Mouse (Mus musculus): ENCODE measurements around the gene Gm37240.

The Gm37240 gene

GRCm38 (mm10) chr3:85746116-85746515 lies 141.2 kb downstream of the Gm37240 start:
- no peak for DNase-seq

GRCm38 (mm10) chr3:85741767-85742166 lies 145.6 kb downstream of the Gm37240 start:
- DNase-seq: no peak

DNA sequence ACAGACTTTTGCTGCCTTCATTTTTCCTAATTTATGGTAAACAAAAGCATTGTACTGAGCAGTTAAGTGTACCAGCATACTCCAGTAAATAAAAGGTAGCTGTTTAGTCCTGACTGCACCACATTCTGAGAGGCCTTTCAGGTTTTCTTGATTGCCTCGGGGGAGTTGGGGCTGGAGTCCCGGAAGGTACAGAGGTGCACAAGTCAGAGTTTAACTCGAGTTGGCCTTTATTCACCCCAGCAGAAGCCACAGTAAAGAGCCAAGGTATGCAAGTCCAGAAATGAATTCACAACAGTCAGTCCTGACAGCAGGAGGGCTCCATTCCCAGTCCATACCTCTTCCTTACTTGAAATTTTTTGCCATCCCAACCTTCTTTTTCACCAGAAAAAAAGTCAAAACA lies 148.7 kb downstream of the Gm37240 start:
- DNase-seq: no peak

- no peak for DNase-seq
Measured at GRCm38 (mm10) chr3:85733939-85734729, 153.2 kb downstream of the Gm37240 start.

DNA sequence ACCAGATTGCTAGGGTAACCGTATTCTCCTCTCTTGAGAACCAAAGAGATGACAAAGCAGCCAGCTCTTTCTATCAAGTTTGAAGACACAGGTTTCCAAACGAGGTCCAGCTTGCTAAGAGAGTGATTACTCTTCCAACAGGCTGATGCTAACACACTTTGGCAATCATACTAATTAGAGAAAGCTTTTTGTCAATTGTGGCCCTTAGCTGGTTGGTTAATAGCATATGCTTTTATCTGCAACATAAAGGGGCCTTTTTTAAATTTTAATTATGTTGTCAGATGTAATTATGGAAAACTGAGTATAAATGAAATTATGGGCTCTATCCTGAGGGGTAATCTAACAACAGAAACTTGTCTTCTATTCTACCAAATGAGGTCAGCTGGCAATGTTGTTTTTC lies 160.1 kb downstream of the Gm37240 start:
- no peak for DNase-seq

- DNase-seq: no peak
Measured at GRCm38 (mm10) chr3:85725971-85726370, 161.3 kb downstream of the Gm37240 start.

DNA sequence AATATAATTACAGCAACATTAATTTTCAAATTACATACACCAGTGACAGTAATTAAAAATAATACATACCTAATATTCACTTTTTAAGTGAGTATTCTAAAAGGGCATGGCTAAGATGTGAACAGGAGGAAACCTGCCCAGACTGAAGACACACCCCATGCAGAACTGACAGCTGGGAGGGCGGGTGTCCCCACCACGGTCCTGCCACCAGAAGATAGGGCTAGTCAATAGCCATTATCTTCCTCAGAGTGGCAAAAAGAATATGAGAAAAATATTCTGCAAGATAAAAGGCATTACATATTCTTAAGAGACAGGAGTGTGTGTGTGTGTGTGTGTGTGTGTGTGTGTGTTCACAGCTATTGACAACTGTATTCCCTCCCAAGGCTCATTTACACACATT lies 162.2 kb downstream of the Gm37240 start:
- peak; percentile 12 to 18 for DNase-seq

GRCm38 (mm10) chr3:85722581-85722980 lies 164.7 kb downstream of the Gm37240 start:
- DNase-seq: no peak

DNA sequence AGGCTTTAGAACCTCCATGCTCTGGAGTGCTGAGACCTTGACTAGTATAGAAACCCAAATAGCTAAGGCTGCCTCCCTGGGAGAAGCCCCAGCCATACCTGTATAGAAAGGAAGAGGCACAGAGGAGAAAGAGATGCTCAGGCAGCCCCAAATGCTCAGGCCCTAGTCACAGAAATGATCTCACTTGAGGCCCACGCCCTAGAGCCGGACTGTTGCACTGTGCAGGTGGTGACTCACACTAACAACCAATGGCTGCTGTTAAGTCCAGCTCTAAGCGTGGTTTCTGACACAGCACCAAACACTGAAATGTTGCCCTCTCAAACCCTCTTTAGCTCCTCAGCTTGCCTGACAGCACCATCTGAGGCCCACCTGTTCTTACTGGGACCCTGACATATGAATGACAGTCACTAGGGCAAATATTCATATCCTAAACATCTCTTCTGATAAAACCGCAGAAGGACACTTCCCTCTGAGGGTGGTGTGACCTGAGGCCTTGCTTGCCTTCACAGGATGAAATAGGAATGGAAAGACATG lies 171.5 kb downstream of the Gm37240 start:
- no peak for DNase-seq

DNA sequence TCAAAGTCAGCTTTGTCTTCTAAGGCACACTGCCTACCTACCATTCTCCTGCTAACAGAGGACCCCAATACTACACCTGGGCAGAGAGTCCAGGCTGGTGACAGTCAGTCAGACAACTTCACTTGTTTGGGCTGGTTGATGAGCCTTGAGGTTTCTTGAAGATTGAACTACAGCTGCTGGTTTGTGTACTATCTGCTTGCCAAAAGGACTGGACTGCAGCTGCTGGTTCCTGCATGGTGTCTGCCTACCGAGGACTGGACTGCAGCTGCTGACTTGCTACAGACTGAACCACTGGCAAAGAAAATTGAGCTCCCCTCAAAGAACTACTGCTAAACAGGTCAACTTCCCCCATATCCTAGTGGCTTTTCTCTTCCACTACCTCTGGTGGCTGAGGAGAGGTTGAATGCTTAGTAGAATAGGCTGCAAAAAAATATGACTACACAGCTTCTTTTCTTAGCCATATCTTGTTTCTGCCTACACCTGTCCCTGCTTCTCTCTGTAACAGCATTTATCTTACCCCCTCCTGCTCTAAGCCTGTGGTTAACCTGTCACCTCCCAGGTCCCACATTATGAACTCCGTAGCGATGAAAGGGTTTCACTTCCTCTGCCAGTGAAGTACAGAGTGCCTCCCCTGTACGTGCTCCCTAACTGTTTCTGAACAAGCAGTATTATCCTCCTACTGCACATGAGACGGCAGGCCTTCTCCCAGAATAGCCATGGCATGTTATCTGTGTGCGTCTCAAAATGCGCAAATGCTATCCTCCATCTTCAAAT lies 173.2 kb downstream of the Gm37240 start:
- DNase-seq: no peak

DNA sequence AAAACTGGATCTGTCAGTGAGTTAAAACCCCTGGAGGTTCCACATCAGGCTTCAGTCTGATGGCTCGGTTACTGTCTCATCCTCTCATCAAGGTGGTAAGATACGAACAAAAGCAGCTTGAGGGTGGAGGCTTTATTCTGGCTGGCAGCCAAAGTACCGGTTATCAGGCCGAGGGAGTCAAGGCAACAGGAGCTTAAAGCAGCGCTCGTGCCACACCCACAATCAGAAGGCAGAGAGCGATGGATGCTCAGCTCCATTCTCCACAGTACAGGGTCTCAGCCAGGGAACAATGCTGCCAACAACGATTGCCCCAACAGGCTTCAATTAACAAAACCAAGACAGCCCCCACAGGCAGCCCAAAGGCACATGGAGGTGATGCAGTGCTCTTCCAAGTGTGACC lies 176.6 kb downstream of the Gm37240 start:
- DNase-seq: peak in 1 of 2 experiments; percentile 15

DNA sequence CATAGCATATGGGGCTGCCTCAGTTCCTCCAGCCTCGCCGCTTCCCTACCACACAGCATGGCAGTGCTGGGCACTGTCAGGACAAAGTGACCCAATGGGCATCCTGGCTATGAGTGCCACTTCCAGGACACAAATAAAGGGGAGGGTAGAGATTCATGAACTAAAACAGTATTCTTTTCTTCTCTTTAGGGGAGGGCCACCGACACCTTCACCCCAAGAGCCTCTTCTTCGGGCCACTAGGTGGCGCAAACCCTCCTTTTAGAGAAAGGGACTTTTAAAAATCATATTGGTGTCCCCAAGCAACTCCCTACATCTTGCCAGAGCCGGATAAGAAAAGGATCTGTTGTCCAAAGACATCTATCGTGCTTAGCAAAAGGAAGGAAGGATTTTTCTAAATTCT lies 179.9 kb downstream of the Gm37240 start:
- DNase-seq: peak; percentile 25 to 59

DNA sequence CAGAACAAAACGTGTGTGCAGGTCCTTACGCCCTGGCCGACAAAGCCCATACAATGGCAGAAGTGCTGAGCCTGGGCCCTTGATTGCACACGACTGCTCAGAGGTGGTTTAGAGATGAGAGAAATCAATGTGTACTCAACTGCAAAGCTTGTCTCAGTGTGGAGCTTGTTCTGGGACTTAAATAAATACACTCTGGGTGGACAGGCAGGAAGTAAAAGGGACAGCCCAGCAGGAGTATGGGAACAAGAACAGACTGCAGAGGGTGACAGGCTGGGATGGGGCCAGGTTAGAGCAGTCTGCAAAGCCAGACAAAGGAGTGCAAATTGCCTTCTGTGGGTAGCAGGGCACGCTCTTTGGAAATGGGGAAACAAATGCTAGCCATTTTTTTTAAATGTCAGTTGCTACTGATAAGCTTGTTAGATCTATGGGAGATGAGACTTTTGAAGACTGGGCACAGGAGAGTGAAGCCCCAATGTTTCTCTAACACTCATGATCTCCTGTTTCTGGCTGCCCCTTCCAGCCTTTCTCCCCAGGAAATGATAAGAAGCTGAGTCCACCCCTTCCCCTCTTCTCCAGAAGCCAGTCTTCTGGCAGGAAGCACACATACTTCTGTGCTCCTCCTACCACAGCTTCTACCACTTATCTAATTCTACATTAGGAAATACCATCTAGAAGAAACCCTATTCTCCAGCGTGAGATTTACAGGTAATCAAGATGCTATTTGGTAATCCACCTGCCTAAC lies 184.0 kb downstream of the Gm37240 start:
- DNase-seq: peak; percentile 43 to 61

DNA sequence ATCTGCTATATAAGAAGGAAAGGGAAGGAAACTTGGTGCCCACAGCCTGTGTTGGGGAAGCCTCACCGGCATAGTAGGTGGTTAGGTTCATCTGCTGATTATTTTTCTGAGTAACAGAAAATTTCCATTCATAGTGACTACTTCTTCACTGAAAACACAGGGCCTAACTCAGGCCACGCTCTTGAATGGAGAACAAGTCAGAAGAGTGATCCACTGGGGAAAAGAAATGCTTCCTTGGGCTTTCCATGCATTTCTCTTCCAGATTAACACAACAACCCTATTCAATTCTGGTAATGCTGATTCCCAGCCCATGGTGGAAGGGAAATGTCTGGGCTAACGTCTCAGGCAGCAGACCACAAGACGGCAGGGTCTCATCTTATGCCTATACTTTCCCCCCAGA lies 188.8 kb downstream of the Gm37240 start:
- no peak for DNase-seq

DNA sequence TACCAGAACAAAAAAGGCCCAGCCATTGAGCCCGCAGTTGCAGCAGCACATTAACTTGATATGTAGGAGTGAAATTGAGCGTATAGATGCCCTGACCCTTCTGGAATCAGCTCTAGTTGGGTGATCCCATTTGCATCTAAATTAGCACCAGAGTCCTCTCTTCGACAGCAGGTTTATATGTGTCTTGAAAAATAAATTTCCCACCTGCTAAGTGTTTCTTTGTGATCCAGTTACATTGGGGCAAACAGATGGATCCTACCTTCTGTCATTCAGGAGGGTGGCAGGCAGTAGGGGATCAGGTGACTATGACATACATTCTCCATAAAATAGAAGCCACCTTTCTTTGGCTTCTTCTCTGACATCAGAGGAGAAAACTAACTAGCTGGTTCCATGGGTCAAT lies 192.3 kb downstream of the Gm37240 start:
- DNase-seq: peak in 1 of 2 experiments; percentile 38

DNA sequence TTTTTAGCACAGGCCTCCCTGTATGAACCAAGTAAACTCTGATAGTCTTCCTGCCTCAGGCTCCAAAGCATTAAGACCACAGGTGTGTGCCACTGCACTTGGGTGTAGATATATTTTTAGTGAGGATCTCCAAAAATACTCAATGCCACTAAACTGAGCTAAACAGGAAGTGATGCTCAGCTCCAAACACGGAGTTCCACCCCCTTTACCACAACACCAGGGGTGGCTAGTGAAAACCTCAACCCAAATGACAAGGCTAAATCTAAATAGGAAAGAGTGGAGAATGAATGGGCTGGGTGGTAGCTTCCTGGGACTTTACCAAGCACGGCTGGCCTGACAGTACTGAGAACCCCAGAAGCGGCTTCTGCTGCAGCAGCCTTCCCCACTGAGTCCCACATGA lies 194.3 kb downstream of the Gm37240 start:
- no peak for DNase-seq

- no peak for DNase-seq
Measured at GRCm38 (mm10) chr3:85691134-85691533, 196.2 kb downstream of the Gm37240 start.

- no peak for DNase-seq
Measured at GRCm38 (mm10) chr3:85688341-85688740, 199.0 kb downstream of the Gm37240 start.

DNA sequence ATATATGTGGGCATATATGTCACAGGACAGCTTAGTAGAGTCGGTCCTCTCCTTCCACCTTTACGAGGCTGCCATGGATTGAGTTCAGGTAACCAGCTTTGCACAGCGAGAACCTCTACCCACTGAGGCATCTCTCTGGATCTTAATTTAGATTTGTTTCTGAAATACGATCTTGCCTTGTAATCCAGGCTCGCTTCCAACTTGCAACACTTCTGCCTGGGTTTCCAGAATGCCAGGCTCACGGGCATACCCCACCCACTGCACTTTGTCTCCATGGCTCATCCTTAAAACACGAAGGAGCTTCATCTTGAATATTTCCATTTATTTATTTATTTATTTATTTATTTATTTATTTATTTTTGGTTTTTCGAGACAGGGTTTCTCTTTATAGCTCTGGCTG lies 202.0 kb downstream of the Gm37240 start:
- DNase-seq: no peak

DNA sequence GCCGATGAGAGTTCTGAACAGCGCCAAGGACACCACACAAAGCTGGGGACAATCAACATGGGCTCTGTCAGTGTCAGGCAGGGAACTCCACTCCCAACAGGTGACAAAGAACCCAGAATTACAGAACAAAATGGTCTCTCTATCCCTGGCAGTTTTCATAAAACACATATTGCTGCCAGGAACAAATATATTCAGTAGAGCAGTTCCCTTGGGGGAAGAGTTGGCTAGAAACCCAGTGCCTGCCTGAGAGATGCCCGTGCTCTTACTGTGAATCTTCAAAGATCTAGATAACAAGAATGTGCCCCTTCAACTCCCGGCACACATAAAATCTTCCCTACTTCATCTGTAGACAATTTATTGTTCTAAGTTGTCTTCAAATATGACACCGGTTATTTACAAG lies 203.7 kb downstream of the Gm37240 start:
- DNase-seq: no peak

DNA sequence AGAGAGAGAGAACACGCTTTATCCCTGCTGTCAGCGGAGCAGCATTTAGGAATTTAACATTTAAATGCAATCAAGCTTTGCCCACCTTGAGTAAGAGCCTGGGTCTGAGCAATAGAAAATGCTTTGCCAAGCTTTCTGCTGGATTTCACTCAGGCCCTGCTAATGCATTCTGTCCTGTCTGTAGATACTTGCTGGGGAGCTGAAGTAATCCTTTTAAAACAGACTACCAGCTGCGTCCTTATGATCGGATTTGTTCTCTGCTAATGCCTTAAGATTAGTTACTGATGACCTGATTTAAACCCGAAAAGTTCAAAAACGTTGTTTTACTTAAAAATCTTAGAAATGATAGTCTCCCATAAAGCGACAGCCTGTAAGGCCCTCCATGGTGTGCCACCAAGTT lies 206.2 kb downstream of the Gm37240 start:
- no peak for DNase-seq

DNA sequence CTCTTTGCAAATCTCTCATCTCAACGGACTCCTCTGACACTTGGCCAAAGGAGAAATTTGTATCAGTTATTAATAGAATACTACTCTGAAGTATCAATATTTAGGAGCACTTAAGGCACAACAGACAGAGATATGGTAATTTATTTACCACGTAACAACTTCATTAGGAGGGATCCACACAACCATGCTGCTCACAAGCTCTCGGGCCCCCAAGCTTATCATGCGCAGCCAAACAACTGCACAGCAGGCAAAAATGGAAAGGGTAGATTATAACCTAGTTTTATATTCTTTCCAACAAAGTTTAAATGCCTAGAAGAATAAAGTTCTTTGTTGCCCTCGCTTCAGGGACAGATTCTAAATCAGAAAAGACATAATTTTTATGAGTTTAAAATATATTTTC lies 207.4 kb downstream of the Gm37240 start:
- no peak for DNase-seq

- no peak for DNase-seq
Measured at GRCm38 (mm10) chr3:85679312-85679933, 207.9 kb downstream of the Gm37240 start.
